Mouse (Mus musculus) lung, adult 2 months (tissue): ENCODE data around the gene Bdkrb2.

Experiments
- CTCF ChIP-seq: fragments of 200-500 bp; IDR thresholded peaks from 2 replicates; pipeline ENCODE4 v1.5.1; 2011; ENCODE audit warnings: mild to moderate bottlenecking, low read length, control low read depth; ENCODE audit not compliant: insufficient read depth
- POLR2A ChIP-seq: fragments of 200-500 bp; IDR thresholded peaks from 2 replicates; pipeline ENCODE4 v1.6.1; 2011; ENCODE audit warnings: low read depth, mild to moderate bottlenecking, control low read depth, low read length, borderline replicate concordance; ENCODE audit errors: extremely low read depth

DNA sequence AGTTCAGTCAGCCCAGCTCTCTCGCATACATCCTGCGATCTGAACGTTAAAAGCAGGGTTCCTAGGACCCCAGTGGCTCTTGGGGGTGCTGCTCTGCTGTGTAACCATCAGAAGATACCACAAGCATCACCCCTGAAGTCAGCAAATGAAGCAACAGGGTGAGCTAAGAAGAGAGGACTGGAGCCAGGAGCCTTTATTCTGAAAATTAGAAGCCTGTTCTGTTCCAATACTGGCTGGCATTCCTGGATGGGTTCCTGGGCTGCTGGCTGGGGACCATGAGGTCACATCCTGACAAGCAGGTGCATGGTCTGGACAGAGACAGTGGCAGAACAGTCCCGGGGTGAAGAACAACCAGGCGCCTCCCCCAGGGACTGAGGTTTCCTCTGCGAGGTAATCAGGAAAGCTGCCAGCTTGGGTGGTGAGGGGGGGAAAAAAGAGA is 11.5 kb upstream of the Bdkrb2 start:
- TF ChIP-seq CTCF (no peak), POLR2A (no peak)
